Mouse (Mus musculus) embryonic fibroblast, embryonic 13.5 days (primary cell): Measurements from ENCODE around the gene 2700049A03Rik.

ENCODE experiments used
- CTCF ChIP-seq: IDR thresholded peaks from 2 replicates; pipeline ENCODE4 v1.5.1; 2011; ENCODE audit warnings: mild to moderate bottlenecking, control low read depth, low read length, moderate library complexity, borderline replicate concordance; ENCODE audit not compliant: insufficient read depth
- POLR2A ChIP-seq: IDR thresholded peaks from 2 replicates; pipeline ENCODE4 v1.6.1; 2011; ENCODE audit warnings: low read depth, mild to moderate bottlenecking, control low read depth, low read length, moderate library complexity

GRCm38 (mm10) chr12:71264211-71264610 lies 127.6 kb downstream of the 2700049A03Rik start:
- TF ChIP-seq CTCF (no peak), POLR2A (no peak)
